Mouse (Mus musculus): Measurements from ENCODE around the gene Dctn5. TPM values are rescaled to one million over a fixed set of nuclear protein-coding genes. Genes with fewer than 3 reads are reported as not detected.

The Dctn5 gene
- 3.7 and 4.1 TPM in 2 replicates for polyA plus RNA-seq (2012)

DNA sequence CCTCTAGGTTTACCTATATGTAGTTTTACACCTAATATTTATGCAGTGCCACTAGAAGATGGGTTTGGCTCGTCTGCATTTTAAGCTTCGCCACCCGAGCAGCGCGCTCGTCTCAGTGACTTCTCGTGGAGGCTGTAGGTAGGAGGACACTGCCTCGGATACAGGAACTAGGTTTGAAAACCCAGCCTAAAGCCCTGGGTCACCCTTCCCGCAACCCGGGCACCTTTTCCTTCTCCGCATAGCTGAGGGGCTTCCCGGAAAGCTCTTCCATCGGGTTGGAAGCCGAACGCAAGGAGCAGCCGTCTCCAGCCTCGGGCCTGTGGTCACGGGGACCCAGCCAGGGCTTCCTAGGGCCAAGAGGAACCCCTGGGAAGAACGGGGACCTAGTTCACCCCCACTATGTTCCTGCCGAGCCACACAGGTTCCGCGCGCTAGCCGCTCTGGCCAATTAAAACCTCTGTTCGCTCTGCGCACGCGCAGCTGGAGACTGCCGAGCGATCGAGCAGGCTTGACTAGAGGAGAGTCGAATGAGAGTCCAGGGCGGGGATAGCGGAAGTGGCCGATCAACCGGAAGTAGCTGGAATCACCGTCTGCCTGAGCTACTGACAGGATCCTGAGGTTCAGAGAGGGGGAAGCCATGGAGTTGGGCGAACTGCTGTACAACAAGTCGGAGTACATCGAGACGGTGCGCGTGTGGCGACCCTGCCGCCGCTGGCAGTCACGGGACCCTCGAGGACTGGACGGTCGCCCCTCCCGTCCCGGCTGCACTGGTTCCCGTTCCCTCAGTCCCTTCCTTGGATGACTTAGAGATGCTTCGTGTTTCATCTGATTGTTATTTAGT, at the start of gene Dctn5, which contains the start of gene Palb2:
Gene Dctn5, plus strand, starts transcription at position 545 of the 841 bp plus-strand sequence.
Gene Palb2, minus strand, starts transcription at position 489 of the 841 bp plus-strand sequence.
- TF ChIP-seq GATA1 (IDR thresholded peaks at IDR 0.05; ENCODE audit: low read length): no peak

DNA sequence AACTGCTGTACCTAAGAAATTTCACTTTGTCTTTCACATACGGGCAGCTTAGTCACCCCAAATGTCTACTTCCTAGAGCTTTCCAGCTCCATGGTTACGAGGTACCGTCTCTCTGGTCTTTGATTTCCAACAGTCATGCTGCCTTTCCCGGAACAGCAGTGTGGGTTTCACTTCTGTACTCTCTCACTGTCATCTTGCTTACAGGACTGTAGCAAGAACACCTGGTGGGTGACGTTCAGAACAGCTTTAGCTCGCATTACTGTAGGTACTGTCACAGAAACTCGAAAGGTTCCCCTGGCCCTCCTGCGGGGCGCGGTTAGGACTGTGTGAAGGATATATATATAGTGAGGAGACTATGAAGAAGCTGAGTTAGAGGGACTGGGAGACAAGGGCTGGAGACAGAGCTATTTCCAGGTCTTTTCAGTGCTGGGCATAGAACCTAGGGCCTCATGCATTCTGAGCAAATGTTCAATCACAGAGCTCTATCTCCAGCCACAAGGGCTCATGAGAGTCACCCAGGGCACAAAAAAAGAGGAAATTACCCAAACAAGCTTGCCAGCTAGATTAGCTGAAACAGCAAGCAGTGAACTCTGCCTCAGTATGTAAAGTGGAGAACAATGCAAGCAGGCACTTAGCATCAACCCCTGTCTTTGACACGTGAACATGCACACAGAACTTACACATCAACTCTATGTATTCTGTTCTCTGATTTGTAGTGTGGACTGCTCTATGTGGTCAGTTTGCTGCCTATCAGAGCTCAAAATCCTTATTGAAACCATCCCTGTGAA, 45.5 kb upstream of the Dctn5 start:
- TF ChIP-seq GATA1 (IDR thresholded peaks at IDR 0.05; ENCODE audit: low read length): no peak

- TF ChIP-seq GATA1 (IDR thresholded peaks at IDR 0.05; ENCODE audit: low read length): no peak
These were observed 38.1 kb upstream of the Dctn5 start for GRCm38 (mm10) chr7:122094564-122095330.

DNA sequence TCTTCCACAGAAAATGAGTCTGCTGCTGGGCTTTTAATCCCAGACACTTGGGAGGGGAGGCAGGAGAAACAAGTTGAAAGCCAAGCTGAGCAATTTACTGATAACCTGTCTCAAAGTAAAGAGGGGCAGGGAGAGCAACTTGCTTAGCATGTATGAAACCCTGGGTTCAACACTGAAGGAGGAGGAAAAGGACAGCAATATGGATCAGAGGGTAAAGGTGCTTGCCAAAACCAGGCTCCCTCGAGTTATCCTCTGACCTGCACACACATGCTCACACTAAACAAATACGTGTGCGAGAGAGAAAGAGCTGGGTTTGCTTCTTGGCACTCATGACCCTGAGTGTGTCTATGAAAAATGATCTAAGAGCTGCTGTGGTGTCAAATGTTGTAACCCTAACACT, 34.8 kb upstream of the Dctn5 start:
- no peak for TF ChIP-seq GATA1 (IDR thresholded peaks at IDR 0.05; ENCODE audit: low read length)

- TF ChIP-seq GATA1 (IDR thresholded peaks at IDR 0.05; ENCODE audit: low read length): no peak
These were observed 33.6 kb upstream of the Dctn5 start for GRCm38 (mm10) chr7:122099222-122099621.

DNA sequence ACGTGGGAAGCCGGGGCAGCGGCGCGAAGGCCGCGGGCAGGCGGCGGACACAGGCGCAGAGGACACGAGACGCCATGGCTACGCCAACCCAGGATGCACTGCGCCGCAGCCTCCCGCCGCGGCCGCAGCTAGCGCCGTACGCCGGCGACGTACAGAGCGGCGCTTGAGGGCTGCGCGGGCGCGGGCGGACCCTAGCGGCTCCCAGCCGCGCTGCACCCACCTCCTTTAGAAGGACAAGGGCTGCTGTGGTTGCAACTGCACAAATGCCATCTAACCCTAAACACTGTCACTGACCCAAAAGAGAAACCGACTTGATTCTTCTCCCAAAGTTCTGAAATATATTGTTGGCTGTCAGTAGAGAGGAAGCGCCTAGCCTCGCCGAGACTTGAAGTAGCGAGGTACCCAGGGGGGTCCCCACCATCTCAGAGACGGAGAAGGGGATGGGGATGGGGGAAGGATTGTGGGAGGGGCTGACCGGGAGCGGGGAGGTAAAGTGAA, 31.0 kb upstream of the Dctn5 start, which contains the start of gene Ndufab1:
Gene Ndufab1, minus strand, starts transcription at position 140 of the 498 bp plus-strand sequence.
- TF ChIP-seq GATA1 (IDR thresholded peaks at IDR 0.05; ENCODE audit: low read length): no peak

DNA sequence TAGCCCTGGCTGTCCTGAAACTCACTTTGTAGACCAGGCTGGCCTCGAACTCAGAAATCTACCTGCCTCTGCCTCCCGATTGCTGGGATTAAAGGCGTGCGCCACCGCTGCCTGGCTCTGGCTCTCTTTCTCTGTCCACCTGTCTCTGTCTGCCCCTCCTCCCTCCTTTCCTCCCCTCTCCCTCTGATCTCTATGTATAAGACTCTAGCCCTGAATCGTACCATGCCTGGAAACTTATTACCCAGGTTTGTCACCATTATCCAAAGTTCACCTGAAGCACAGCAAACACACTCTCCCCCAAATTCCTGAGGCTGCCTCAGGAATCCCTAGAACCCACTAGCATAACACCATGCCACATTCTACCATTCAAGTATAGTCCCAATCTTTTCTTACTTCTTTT, 24.6 kb upstream of the Dctn5 start:
- TF ChIP-seq GATA1 (IDR thresholded peaks at IDR 0.05; ENCODE audit: low read length): no peak

DNA sequence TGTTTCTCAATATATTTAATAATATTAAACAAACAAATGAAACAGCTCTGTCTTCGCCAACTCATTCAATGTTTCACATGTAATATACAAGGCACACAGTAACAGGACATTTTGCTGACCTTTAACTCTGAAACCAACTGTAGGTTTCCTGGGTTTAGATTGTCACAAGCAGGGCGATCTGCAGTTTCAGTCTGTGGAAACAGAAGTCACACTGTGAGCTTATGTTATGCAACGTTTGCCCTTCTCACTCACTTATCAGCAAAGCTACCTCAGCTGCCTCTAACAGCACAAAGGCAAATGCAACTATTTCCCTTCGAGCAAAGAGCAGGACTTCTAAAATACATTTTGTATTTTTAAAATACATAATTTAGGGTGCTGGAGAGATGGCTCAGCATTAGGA, 9.3 kb upstream of the Dctn5 start:
- TF ChIP-seq GATA1 (IDR thresholded peaks at IDR 0.05; ENCODE audit: low read length): no peak

GRCm38 (mm10) chr7:122125636-122126035, 7.2 kb upstream of the Dctn5 start:
- no peak for TF ChIP-seq GATA1 (IDR thresholded peaks at IDR 0.05; ENCODE audit: low read length)

- TF ChIP-seq GATA1 (IDR thresholded peaks at IDR 0.05; ENCODE audit: low read length): no peak
These were observed 5.9 kb upstream of the Dctn5 start for GRCm38 (mm10) chr7:122126946-122127345.

- TF ChIP-seq GATA1 (IDR thresholded peaks at IDR 0.05; ENCODE audit: low read length): no peak
These were observed 1.0 kb upstream of the Dctn5 start for GRCm38 (mm10) chr7:122131834-122132233.

- no peak for TF ChIP-seq GATA1 (IDR thresholded peaks at IDR 0.05; ENCODE audit: low read length)
These were observed 441 bp downstream of the Dctn5 start for GRCm38 (mm10) chr7:122133338-122133625.

GRCm38 (mm10) chr7:122135070-122135469, 2.2 kb downstream of the Dctn5 start:
- no peak for TF ChIP-seq GATA1 (IDR thresholded peaks at IDR 0.05; ENCODE audit: low read length)

GRCm38 (mm10) chr7:122137071-122137470, 4.2 kb downstream of the Dctn5 start:
- no peak for TF ChIP-seq GATA1 (IDR thresholded peaks at IDR 0.05; ENCODE audit: low read length)

DNA sequence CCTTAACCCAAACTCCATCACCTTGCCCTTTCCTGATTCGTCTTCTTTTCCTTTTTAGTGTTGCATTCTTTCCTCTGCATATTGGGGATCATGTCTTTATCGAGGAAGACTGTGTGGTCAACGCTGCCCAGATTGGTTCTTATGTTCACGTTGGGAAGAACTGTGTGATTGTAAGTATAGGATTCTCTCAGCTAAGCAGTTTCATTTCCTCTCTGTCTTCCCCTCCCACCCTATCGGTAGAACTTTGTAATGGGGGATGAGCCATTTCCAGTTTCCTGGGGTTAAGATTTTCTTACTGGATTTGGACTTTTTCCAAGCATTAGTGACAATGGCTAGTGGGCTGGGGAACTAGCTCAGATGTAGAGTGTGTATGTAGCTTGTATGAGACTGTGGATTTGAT, 5.3 kb downstream of the Dctn5 start:
- TF ChIP-seq GATA1 (IDR thresholded peaks at IDR 0.05; ENCODE audit: low read length): no peak

DNA sequence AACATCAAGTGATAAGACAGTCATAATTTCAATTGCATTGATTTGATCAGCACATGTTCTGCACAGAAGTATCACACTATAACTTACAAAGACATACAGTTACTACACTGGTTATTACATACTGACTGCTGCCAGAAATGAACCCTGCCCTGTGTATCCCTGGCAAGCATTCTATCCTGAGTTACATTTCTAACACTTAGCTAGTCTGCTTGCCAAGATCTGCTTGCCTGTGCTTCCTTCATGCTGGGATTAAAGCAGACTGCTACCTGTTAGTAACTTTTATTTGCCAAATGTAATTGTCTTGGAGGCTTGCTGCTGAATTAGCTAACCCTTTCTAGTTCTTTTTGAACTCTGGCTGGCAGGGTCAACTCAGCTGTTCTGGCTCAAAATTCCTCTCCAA, 8.2 kb downstream of the Dctn5 start:
- no peak for TF ChIP-seq GATA1 (IDR thresholded peaks at IDR 0.05; ENCODE audit: low read length)

All from G1E-ER4 (cell line).